Mouse (Mus musculus) hindbrain, embryonic 14.5 days (tissue): Measurements from ENCODE around the gene Pdzd8. TPM values are rescaled to one million over a fixed set of nuclear protein-coding genes. Genes with fewer than 3 reads are reported as not detected.

Source experiments
- ATAC-seq: fragments of 200-750 bp; cut with Nextera tagmentation; 2 replicates; pipeline ENCODE4 v1.8.0; 2017; ENCODE audit warnings: moderate number of reproducible peaks, mild to moderate bottlenecking, moderate TSS enrichment, moderate library complexity; ENCODE audit not compliant: low FRiP score
- DNase-seq: peaks from one replicate; pipeline ENCODE4 v3.0.0-alpha.2; 2015; ENCODE audit warnings: low spot score
- H3K27ac ChIP-seq: fragments of 300-500 bp; sonication (generic); 2 replicates; pipeline ENCODE4 v1.5.1; 2014; ENCODE audit warnings: mild to moderate bottlenecking, moderate library complexity
- H3K27me3 ChIP-seq: fragments of 300-500 bp; sonication (generic); 2 replicates; pipeline ENCODE4 v1.6.1; 2014; ENCODE audit warnings: mild to moderate bottlenecking, low read length, mixed read lengths; ENCODE audit not compliant: control insufficient read depth, insufficient read depth
- H3K36me3 ChIP-seq: fragments of 300-500 bp; sonication (generic); replicated peaks from 2 replicates; pipeline ENCODE4 v1.6.1; 2014; ENCODE audit not compliant: control insufficient read depth, insufficient read depth
- H3K4me1 ChIP-seq: fragments of 300-500 bp; sonication (generic); replicated peaks from 2 replicates; pipeline ENCODE4 v1.6.1; 2014; ENCODE audit warnings: antibody characterized with exemption, low read length, mixed read lengths; ENCODE audit not compliant: control insufficient read depth, insufficient read depth
- H3K4me2 ChIP-seq: fragments of 300-500 bp; sonication (generic); replicated peaks from 2 replicates; pipeline ENCODE4 v1.6.1; 2014; ENCODE audit warnings: mild to moderate bottlenecking, moderate library complexity
- H3K4me3 ChIP-seq: fragments of 300-500 bp; sonication (generic); replicated peaks from 2 replicates; pipeline ENCODE4 v1.5.1; 2014; ENCODE audit warnings: mild to moderate bottlenecking, low read length
- H3K9ac ChIP-seq: fragments of 300-500 bp; sonication (generic); 2 replicates; pipeline ENCODE4 v1.6.1; 2014
- H3K9me3 ChIP-seq: fragments of 300-500 bp; sonication (generic); 2 replicates; pipeline ENCODE4 v1.6.1; 2016; ENCODE audit warnings: low read length; ENCODE audit not compliant: control insufficient read depth
- WGBS: fragments of 180-500 bp; shearing (Covaris S2); extraction: QIAGEN DNeasy Blood & Tissue Kit; methylation state at CpG from one replicate; pipeline ENCODE4 v1.1.7; 2014; 5-methylcytosine and 5-hydroxymethylcytosine counted together
- polyA plus RNA-seq: library from polyadenylated mRNA; unstranded; fragments of >200 nt; fragmentation: Nextera tagmentation; extraction: Ambion mirVana; gene quantifications from 2 replicates; pipeline ENCODE4 v1.2.1, GENCODE M21; 2014

Pdzd8 gene
- polyA plus RNA-seq, 1 experiment from 2014 or later: 17.5 TPM

GRCm38 (mm10) chr19:59376481-59376880, 30.9 kb upstream of the Pdzd8 start:
- Histone ChIP-seq H3K9ac (no peak overlapping the region), H3K4me1 (no peaks in the 10 kb centered on the region), H3K36me3 (no peaks in the 10 kb centered on the region), H3K4me2 (no peak overlapping the region), H3K4me3 (no peak overlapping the region), H3K27ac (no peak overlapping the region), H3K9me3 (peaks cover 9% of the 10 kb centered on the region), H3K27me3 (no peaks in the 10 kb centered on the region)
- DNase-seq (no peak), ATAC-seq (no peak)
- WGBS: 82% methylated on average over 2 of the region's 2 CpGs

GRCm38 (mm10) chr19:59374940-59375339, 29.4 kb upstream of the Pdzd8 start:
- H3K36me3 ChIP-seq: no peaks in the 10 kb centered on the region
- no peak overlapping the region for H3K4me3 ChIP-seq
- 87% methylated on average over 6 of the region's 6 CpGs for WGBS
- no peak for ATAC-seq
- no peak overlapping the region for H3K9ac ChIP-seq
- H3K4me1 ChIP-seq: no peaks in the 10 kb centered on the region
- H3K9me3 ChIP-seq: peaks cover 9% of the 10 kb centered on the region
- H3K27me3 ChIP-seq: no peaks in the 10 kb centered on the region
- DNase-seq: no peak
- no peak overlapping the region for H3K4me2 ChIP-seq
- no peak overlapping the region for H3K27ac ChIP-seq

GRCm38 (mm10) chr19:59372928-59373327, 27.3 kb upstream of the Pdzd8 start:
- Histone ChIP-seq H3K9ac (no peak overlapping the region), H3K27ac (no peak overlapping the region), H3K27me3 (no peaks in the 10 kb centered on the region), H3K9me3 (peaks cover 9% of the 10 kb centered on the region), H3K4me3 (no peak overlapping the region), H3K4me2 (no peak overlapping the region), H3K36me3 (no peaks in the 10 kb centered on the region), H3K4me1 (no peaks in the 10 kb centered on the region)
- 77% methylated on average over 4 of the region's 4 CpGs for WGBS
- ATAC-seq: no peak
- no peak for DNase-seq

- no peak overlapping the region for H3K9ac ChIP-seq
- no peak overlapping the region for H3K4me3 ChIP-seq
- H3K36me3 ChIP-seq: no peaks in the 10 kb centered on the region
- H3K9me3 ChIP-seq: peaks cover 6% of the 10 kb centered on the region
- ATAC-seq (no peak), DNase-seq (no peak)
- no peak overlapping the region for H3K4me2 ChIP-seq
- no peaks in the 10 kb centered on the region for H3K4me1 ChIP-seq
- H3K27me3 ChIP-seq: no peaks in the 10 kb centered on the region
- 88% methylated on average over 4 of the region's 4 CpGs for WGBS
- H3K27ac ChIP-seq: no peak overlapping the region
Measured at GRCm38 (mm10) chr19:59371016-59371415, 25.4 kb upstream of the Pdzd8 start.

GRCm38 (mm10) chr19:59367892-59368291, 22.3 kb upstream of the Pdzd8 start:
- no peak overlapping the region for H3K9ac ChIP-seq
- no peak for DNase-seq
- H3K36me3 ChIP-seq: no peaks in the 10 kb centered on the region
- H3K27ac ChIP-seq: no peak overlapping the region
- no peak for ATAC-seq
- no peaks in the 10 kb centered on the region for H3K27me3 ChIP-seq
- no peaks in the 10 kb centered on the region for H3K4me1 ChIP-seq
- 91% methylated on average over 4 of the region's 4 CpGs for WGBS
- H3K9me3 ChIP-seq: no peaks in the 10 kb centered on the region
- no peak overlapping the region for H3K4me2 ChIP-seq
- H3K4me3 ChIP-seq: no peak overlapping the region

GRCm38 (mm10) chr19:59366724-59367123, 21.1 kb upstream of the Pdzd8 start:
- Histone ChIP-seq H3K4me3 (no peak overlapping the region), H3K27me3 (no peaks in the 10 kb centered on the region), H3K4me1 (no peaks in the 10 kb centered on the region), H3K4me2 (no peak overlapping the region), H3K9ac (no peak overlapping the region), H3K27ac (no peak overlapping the region), H3K9me3 (no peaks in the 10 kb centered on the region), H3K36me3 (no peaks in the 10 kb centered on the region)
- 59% methylated on average over 3 of the region's 3 CpGs for WGBS
- ATAC-seq (no peak), DNase-seq (no peak)

GRCm38 (mm10) chr19:59363666-59364065, 18.1 kb upstream of the Pdzd8 start:
- ATAC-seq (no peak), DNase-seq (no peak)
- Histone ChIP-seq H3K27ac (no peak overlapping the region), H3K9ac (no peak overlapping the region), H3K4me1 (no peaks in the 10 kb centered on the region), H3K4me3 (no peak overlapping the region), H3K9me3 (no peaks in the 10 kb centered on the region), H3K4me2 (no peak overlapping the region), H3K36me3 (no peaks in the 10 kb centered on the region), H3K27me3 (no peaks in the 10 kb centered on the region)
- 84% methylated on average over 3 of the region's 3 CpGs for WGBS

GRCm38 (mm10) chr19:59362646-59363045, 17.1 kb upstream of the Pdzd8 start:
- Histone ChIP-seq H3K9ac (no peak overlapping the region), H3K4me2 (no peak overlapping the region), H3K4me3 (no peak overlapping the region), H3K27me3 (no peaks in the 10 kb centered on the region), H3K27ac (no peak overlapping the region), H3K36me3 (no peaks in the 10 kb centered on the region), H3K9me3 (no peaks in the 10 kb centered on the region), H3K4me1 (no peaks in the 10 kb centered on the region)
- DNase-seq (no peak), ATAC-seq (no peak)
- 83% methylated on average over 6 of the region's 6 CpGs for WGBS

GRCm38 (mm10) chr19:59360486-59360896, 14.9 kb upstream of the Pdzd8 start:
- Histone ChIP-seq H3K27ac (no peak overlapping the region), H3K4me2 (no peak overlapping the region), H3K36me3 (no peaks in the 10 kb centered on the region), H3K4me3 (no peak overlapping the region), H3K9ac (no peak overlapping the region), H3K27me3 (no peaks in the 10 kb centered on the region), H3K4me1 (no peaks in the 10 kb centered on the region), H3K9me3 (no peaks in the 10 kb centered on the region)
- WGBS: 42% methylated on average over 2 of the region's 2 CpGs
- no peak for DNase-seq
- no peak for ATAC-seq

- Histone ChIP-seq H3K9ac (no peak overlapping the region), H3K4me1 (no peaks in the 10 kb centered on the region), H3K36me3 (no peaks in the 10 kb centered on the region), H3K27ac (no peak overlapping the region), H3K4me2 (no peak overlapping the region), H3K27me3 (no peaks in the 10 kb centered on the region), H3K4me3 (no peak overlapping the region), H3K9me3 (no peaks in the 10 kb centered on the region)
- no peak for ATAC-seq
- no peak for DNase-seq
- 69% methylated on average over 4 of the region's 4 CpGs for WGBS
Measured at GRCm38 (mm10) chr19:59359202-59359601, 13.6 kb upstream of the Pdzd8 start.
